Mouse (Mus musculus) CH12.LX (cell line): ENCODE measurements around the gene Snap25.

Experiments
- BHLHE40 ChIP-seq: IDR thresholded peaks from 2 replicates; pipeline ENCODE4 v1.6.1; 2011; ENCODE audit warnings: mild to moderate bottlenecking, low read depth, low read length, improper control_type of control experiment
- NRF1 ChIP-seq: IDR thresholded peaks from 2 replicates; pipeline ENCODE4 v1.6.1; 2014; ENCODE audit warnings: low read depth, mild to moderate bottlenecking, inconsistent platforms, low read length, improper control_type of control experiment, moderate library complexity
- POLR2A ChIP-seq: IDR thresholded peaks from 2 replicates; pipeline ENCODE4 v1.6.1; 2011; ENCODE audit warnings: low read depth, mild to moderate bottlenecking, improper control_type of control experiment, low read length
- ZNF384 ChIP-seq: IDR thresholded peaks from 2 replicates; pipeline ENCODE4 v1.6.1; 2012; ENCODE audit warnings: low read depth, low read length, improper control_type of control experiment, inconsistent platforms

- TF ChIP-seq ZNF384 (no peak), POLR2A (no peak), NRF1 (no peak), BHLHE40 (no peak)
Observed at GRCm38 (mm10) chr2:136676918-136677445, 36.3 kb upstream of the Snap25 start.
